Mouse (Mus musculus) cerebellum, adult 2 months (tissue): ENCODE results near the gene Immp2l.

Source experiments
- CTCF ChIP-seq: fragments of 200-500 bp; IDR thresholded peaks from 2 replicates; pipeline ENCODE4 v1.5.1; 2011; ENCODE audit warnings: low read depth, mild to moderate bottlenecking, control low read depth, low read length, moderate library complexity, borderline replicate concordance; ENCODE audit not compliant: insufficient read depth
- POLR2A ChIP-seq: fragments of 200-500 bp; IDR thresholded peaks from 2 replicates; pipeline ENCODE4 v1.6.1; 2011; ENCODE audit warnings: low read length, control low read depth, borderline replicate concordance; ENCODE audit not compliant: insufficient read depth

DNA sequence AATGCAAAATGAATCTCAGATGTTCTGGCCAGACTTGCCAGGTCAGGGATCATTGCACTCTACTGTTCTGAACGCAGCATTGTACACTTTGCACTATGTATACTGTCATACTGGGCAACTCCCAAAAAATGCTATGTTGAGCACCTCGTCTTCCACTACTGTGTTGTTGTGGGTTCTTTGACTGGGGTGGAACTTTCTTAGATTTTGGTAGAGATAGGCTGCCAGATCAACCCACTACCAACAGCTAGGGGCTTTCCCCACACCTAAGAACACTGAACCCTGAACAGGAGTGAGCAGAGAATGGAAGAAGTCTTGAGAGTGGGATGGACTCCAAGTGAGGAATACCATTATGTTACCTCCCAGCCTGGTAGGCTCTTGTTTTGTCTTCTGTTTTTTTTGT, 623.8 kb downstream of the Immp2l start:
- TF ChIP-seq CTCF (no peak), POLR2A (no peak)
